Mouse (Mus musculus) ovary, postnatal 14 days (tissue): ENCODE results near the gene Gstm2.
"Not testable (repeated sequence)": the region's sequence is repeated elsewhere in the genome, so short reads cannot be mapped to it uniquely, and the experiment has no call there.

Source experiments
- DNase-seq: peaks from one replicate; pipeline ENCODE4 v3.0.0; 2022; ENCODE audit warnings: low spot score

The Gstm2 gene

DNA sequence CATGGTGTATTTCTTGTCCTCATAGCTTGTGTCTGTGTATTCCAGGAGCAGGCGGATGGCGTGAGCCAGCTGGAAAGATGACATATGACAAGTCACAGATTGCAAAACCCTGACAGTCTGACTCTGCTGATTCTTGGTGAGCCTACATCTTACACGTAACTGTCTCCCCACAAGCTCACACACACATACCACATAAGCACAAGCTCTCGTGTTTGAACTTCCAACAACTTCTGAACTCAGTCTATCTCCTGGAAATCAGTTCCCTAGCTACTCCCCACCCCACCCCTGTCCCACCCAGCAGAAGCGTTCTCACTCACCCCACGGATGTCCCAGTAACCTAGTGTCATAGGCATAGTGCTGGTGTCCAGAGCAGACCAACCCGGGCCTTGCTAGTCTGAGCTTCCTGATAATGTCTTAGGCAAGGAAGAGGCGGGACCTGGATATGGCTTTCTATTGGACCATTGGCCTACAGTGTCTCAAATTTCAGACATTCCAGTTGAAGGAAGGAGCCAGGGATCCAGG lies at the start of gene Gstm2:
Gene Gstm2 (minus strand): TSS at position 413 of the 522 bp plus-strand sequence.
- DNase-seq, result peak; percentile 48

DNA sequence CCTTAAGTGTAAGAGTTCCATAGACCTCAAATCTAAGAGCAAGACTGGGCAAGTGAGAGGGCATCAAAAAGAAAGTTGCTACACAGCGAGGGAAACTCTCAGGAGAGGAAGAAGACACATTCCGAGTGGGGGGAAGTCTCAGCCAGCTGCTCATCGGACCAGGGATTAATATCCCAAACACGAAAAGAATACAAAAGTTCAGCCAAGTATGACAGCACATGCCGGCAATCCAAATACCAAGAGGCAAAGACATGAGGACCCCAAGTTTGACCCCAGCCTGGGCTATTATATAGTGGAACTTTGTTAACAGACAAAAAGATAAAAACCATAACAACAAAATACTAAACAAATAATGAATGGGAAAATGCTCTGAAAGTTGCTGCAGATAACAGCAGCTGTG lies 46.9 kb upstream of the Gstm2 start:
- no peak for DNase-seq

DNA sequence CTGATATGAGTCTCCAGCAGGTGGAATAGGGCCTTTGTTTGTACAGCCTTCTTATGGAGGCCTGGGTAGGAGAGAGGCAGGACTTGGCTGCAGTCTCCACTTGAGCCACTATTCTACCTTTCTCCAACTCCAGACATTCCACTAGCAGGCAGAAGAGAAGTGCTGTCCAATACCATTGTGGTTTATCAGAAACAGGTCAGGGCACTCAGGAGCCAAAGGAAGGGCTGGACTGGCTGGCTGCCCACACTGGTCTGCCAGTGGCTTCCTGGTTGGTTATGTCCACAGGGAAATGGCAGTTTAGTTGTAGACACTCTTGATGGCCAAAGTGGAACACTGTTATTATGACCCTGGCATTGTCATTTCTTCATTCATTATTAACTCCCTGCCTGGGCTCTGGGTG lies 45.9 kb upstream of the Gstm2 start:
- no peak for DNase-seq

DNA sequence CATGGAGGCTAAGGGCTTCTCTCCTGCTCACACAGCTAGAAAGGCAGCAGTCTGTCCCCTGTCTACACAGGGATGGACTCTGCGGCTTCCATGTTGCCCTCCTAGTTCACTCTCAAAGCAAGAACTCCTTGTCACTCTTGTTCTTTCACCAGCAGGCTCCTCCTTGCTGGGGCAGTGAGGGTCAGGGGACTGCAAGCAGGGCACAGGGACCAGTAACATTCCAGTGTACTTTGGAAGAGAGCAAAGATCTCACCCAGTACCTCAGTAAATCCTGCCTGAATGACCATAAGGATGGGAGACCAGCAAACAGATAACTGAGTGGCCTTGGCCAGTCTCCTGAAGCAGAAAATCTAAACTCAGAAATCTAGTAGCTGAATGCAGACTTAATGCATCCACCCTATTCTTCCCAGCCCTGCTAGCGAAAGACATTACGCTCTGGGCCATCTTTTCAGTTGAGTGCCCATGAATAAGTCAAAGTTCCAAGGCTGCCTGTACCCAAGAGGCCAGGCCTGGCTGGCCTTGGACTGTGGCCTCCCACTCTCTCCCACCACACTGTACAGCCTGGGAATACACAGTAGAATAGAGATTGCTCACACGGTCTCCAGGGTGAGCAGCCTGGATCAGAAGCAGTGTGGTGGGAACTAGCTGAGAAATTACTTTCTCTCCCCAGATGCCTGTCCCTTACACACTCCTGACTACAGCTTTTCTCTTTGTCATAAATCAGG lies 42.5 kb upstream of the Gstm2 start:
- DNase-seq, result no peak

DNA sequence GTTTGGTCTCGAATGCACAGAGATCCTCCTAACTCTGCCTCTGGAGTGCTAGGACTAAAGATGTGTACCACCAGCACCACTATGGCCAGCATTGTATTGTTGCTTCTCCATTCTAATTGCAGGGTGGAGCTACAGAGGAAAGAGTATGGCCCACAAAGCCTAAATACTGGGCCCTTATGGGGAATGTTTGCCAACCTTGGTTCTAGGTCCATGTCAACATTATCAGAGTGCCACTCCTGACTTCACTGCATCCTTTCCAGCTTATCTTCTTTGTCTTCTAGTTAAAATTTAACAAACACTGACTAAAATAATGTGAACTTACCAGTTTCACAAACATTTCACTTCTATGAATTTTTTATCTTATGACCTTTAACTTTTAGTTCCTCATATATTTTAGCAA lies 40.3 kb upstream of the Gstm2 start:
- no peak for DNase-seq

DNA sequence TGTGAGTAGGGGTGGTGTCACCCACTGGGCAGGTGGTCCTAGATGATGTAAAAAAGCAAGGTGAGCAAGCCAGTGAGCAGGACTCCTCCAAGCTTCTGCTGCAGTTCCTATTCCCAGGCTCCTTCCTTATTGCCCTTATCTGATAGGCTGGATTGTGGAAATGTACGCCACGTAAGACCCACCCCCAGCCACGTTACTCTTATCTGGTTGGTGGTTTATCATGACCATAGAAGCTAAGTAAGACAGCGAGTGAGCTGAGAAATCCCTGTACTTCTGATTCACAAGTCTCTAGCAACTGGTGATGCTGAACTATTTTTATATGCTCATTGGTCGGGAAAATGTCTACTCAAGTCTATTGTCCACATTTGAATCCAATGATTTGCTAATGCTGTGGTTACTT lies 39.8 kb upstream of the Gstm2 start:
- no peak for DNase-seq

DNA sequence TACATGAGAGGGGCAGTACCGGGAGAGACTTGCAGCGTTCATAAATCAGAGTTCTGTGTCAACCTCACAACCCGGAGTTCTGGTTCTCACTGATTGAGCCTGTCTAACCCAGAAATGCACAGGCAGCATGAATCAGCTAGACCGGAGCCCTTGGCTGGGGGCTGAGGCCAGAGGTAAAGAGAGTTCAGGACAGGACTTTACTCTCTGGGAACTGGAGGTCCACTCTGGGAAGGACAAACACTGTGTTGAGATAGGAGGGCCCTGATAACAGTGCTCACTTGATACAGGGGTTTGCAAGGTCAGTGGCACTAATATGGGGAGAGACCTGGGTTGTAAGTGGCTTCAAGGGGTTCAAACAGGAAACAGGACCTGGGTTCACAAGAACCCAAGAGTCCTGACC lies 39.1 kb upstream of the Gstm2 start:
- no peak for DNase-seq

DNA sequence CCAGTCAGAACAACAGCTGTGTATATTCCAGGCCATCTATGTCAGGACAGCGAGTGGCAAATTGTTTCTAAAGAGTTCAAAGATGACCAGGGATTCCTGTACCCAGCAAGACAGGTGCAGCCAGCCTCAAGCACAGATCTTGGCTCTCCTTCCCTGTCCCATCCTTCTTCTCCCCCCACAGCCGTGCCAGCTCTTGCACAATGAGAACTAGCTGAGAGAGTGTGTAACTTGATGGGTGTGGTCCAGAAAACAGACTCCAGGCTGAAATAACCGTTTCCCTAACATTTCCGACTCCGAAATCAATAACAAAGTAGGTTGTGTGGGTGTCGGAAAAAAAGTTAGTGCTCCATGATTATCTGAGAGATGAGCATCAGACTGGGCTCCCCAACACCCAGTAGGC lies 36.4 kb upstream of the Gstm2 start:
- DNase-seq, result no peak

DNA sequence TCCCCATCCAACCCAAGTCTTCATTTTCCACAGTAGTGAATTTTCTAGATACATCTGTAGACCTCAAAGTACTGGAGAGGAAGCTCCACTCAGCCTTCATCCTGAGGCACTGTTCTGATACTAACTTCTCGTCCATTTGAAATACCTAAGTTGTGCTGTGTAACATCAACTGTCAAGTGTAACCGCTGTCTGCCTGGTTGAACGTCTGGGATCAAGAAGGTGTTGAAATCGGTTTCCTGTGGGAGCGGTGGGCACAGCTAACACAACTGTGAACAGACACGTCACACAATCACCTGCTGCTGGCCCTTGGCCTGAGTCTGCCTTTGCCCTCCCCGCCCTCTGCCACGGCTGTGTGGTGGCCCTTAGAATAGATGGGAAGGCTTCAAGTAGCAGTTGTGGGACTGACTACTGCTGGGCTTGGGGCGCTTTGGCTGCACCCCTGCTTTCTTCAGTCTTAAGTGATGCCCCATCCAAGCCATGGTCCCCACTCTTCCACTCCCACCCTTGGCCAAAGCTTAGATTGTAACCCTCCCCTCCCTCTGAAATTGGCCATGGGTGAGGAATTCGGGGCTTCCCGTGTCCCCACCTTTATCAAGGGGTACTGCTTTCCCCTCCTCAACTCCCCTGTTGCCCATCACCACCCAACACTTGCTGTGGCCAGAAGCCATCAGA lies 34.2 kb upstream of the Gstm2 start:
- not testable (repeated sequence) for DNase-seq

DNA sequence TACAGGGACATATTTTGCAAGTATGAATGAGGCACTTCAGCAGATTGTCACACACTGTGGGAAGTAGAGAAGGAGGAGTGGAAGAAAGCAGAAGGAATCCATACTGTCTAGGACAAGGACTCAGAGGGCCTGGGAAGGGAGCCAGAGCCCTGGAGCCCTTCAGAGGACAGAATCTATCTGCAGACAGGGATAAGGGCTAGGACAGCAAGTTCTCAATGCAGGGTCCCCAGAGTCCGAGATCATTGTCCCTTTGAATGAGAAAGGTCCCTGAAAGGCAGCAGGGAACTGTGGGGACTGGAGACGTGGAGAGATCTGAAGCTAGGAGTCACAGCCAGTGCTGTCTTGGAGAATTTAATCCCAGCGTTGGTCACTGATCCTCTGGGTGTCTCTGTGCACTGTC lies 33.0 kb upstream of the Gstm2 start:
- DNase-seq, result not testable (repeated sequence)

DNA sequence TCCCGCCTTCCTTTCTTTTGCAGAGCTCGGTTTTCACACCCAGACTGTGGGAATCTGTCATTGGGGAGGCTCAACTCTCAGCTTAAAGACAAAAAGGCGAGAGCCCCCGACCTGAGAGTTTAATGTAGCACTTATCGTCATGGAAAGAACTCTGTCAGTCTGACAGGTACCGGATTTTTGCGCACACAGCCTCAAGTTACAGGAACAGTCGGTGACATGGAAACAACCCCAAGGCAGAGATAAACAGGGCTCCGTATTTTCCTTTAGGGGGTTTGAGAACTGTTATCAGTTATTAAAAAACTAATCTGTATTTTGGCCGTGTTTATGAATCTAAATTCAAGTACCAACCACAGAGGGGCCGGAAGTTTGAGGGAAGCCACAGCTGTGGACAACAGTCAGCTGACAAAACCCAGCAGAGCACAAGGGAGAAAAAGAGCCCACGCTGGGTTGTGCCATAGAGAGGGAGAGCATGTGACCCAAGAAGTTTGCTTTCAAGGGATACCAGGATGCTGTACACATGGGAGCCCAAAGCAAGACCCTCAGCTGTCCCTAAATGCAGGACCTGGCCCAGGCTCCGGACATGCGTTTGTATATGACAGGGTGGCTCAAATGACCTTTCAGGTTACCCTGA lies 32.1 kb upstream of the Gstm2 start:
- no peak for DNase-seq

DNA sequence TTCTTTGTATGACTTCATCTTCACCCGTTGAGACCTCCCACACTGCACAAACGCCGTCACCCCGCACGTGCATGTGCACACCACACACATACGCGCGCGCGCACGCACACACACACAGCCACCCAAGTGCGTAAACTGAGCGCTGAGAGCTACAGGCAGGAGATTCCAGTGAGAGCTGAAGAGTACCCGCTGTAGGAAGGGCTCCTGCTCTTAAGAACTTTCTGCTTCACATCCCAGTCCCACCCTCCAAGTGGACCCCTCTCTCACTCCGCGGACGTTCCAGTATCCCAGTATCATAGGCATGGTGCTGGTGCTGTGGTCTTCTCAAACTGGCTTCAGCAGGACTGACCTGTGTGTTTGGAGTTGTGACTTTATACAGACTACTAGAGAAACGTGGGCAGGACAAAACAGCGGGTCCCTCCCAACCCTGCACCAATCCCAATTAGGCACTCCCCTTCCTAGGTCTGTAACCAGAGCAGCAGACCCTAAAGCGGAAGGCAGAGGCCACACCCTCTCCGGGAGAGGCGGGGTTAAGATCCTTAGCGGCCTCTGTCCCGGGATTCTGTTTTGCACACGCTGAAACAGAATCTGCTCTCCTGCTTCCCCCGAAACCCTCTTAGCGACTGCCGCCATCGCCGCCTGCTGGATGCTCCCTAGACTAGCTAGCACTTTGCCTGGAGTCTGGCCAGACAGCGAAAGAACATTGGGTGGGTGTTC lies 31.4 kb upstream of the Gstm2 start, which contains the start of gene Gstm1:
Gene Gstm1 (minus strand): TSS at position 501 of the 717 bp plus-strand sequence.
- peak; percentile 86 for DNase-seq

DNA sequence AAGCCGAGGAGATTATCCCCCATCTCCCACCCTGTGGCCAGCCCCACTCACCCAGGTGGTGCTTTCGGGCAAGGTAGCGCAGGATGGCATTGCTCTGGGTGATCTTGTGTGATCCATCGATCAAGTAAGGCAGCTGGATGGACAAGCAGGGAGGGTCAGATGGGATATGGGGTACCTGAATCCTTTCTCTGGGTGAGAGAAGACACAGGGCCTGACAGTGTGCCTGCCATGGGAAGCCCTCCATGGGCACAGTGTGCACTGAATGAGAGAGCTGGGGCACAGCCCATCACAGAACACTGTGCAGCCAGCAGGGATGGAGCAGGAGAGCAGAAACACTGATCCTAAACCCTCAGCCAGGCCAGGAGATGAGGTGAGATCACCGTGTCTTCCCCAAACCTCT lies 30.2 kb upstream of the Gstm2 start:
- DNase-seq, result not testable (repeated sequence)

DNA sequence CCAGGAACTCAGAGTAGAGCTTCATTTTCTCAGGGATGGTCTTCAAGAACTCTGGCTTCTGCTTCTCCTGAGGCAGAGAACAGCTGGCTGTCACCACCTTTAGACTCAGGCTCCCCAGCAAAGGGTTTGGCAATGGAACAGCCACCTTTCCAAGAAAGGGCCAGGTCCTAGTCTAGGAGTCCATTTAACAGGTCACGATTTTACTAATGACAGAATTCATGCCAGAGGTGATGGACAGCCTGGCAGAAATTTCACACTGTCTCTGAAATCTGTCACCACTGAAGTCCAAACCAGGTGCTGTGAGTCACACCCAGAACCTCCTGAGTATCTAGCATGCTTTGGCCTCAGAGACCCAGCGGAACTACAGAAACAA lies 28.7 kb upstream of the Gstm2 start:
- no peak for DNase-seq

DNA sequence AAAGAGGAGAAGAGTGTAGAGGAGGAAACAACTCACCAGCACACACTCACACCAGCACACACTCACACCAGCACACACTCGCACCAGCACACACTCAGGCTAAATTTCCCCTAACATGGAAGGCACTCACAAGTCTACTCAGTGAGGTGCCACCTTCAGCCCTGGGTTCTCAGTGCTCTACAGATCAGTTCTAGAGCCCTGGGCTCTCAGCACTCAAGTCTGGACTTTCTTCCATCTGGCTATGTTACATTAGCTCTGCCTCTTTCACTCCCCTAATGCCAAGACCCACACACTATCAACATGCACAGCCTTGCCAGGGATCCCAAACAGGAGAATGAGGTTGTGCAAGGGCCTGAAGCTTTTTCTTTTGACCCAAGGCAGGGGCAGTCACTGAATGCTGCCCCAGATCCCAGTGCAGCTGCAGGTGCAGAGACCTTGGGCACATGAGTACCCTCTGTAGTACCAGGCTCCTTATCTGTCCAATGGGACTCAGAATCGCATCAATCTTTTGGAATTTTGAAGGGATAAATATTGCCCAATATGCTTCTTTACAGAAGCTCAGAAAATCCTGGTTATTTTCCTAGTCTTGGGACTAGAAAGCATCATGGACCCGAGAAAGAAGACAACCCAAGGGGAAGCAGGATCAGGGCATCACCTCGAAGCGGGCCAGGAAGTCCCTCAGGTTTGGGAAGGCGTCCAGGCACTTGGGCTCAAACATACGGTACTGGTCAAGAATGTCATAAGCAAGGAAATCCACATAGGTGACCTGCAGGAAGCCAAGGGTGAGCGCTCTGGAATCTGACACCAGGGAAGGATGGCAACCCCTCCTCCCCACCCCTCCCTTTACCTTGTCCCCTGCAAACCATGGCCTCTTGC lies 28.1 kb upstream of the Gstm2 start:
- DNase-seq, result no peak

DNA sequence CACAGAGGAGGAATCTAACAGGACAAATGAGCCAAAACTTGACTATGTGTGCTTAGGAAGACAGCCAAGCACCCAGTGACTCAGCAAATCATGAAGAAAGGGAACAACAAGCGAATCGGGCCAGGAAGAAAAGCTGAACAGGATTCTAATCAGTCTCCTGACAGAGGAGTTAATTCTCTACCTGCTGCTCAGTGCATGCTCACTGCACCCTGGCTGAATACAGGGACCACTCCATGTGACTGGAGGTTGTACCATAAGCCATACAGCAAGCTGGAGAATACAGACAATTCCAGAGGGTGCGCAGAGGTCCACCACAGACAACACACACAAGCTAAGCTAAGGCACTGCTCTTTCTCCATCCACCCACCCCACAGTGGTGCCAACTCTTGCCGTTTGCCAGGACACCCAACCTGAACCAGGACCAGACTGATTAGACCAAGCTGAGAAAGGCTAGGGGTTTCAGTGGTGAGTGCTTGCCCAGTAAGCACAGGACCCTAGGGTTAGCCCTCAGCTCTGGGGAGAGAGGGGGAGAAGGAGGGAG lies 27.1 kb upstream of the Gstm2 start:
- peak; percentile 43 for DNase-seq

DNA sequence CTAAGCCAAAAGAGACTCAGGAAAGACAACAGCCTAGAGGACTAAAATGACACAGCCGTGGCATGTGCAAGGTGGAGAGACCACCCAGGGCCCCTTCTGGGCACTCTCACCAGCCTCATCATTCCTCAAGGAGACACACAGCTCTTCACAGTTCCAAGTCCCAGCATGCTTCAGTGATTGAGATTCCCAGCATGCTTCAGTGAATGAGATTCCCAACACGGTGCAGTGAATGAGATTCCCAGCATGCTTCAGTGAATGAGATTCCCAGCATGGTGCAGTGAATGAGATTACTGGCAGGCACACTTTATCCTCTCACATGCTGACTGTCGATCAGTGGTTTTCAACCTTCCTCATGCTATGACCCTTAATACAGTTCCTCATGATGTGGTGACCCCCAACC lies 25.3 kb upstream of the Gstm2 start:
- no peak for DNase-seq

DNA sequence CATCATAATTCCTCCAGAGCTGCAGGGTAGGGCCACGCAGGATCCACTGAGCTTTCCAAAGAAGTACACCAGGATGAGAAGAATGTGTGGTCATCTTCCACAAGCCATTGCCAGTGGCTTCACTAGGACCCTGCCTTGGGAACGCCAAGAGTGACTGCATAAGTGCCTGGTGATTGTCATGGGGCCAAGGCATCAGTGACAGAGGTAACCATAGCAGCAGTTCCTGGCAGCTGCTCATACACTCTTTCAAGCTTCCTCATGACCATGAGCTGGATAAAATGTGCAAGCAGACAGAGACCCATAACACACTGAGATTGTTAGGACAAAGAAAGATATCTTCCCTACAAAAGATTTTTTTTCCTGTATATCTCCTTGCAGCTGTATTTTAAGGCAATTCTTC lies 24.0 kb upstream of the Gstm2 start:
- no peak for DNase-seq

DNA sequence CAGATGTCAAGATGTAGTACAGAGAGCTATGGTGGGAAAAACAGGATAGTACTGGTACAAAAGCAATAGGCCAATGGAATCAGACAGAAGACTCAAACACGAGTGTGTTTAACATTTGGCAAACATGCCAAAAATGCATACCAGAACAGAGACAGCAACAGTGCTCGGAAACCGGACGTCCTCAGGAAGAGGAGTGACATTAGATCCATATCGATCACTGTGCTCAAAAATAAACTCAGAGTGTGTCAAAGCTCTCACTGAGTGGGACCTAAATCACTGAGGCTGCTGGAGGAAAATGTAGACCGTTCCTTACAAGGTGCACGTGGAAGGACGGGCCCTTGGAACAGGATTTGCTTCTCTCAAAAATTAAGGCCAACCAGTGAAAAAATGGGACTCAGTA lies 15.8 kb upstream of the Gstm2 start:
- no peak for DNase-seq

DNA sequence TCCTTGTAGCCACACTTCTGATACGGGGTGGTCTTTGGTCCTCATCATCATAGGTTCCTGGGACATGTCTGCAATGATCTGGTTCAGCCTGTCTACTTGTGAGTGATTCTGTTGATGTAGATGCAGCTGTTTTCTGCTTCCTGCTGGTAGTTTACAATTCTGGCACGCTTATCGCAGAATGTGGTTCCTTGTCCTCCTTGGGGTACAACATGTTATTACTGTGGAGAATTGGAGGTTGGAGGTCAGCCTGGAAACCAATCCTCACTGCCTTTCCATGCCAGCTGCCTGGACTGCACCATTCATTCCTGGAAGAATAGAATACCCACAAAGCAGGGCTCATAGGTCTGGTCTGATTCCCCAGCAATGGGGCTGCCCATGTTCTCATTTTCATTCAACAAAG lies 13.2 kb upstream of the Gstm2 start:
- DNase-seq, result no peak

DNA sequence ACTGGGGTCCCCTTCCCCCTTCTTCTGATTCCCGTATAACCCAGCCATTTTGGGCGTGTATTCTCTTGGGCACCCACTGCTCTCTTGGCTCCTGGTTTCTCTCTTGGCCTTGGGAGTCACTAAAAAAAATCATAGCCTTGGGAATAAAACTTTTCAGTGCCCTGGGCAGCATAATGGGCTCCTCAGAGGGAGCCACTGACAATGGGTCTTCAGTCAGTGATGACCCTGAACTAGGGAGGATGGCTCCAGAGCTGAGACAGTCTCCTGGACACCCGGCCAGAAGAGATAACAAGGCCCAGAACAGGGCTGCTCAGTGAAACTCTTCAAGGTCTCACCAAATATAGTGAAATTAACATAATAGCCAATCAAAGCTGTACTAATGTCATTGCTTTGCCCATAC lies 12.3 kb upstream of the Gstm2 start:
- no peak for DNase-seq
